Mouse (Mus musculus): ENCODE data around the gene Trim8.

The Trim8 gene

GRCm38 (mm10) chr19:46558009-46558408 lies 56.5 kb downstream of the Trim8 start:
- DNase-seq, result no peak

GRCm38 (mm10) chr19:46558631-46559030 lies 57.1 kb downstream of the Trim8 start:
- no peak for DNase-seq

GRCm38 (mm10) chr19:46562132-46562531 lies 60.6 kb downstream of the Trim8 start:
- no peak for DNase-seq

- DNase-seq, result no peak
Observed at GRCm38 (mm10) chr19:46562581-46563515, 61.3 kb downstream of the Trim8 start.

- DNase-seq, result no peak
Observed at GRCm38 (mm10) chr19:46563603-46564002, 62.1 kb downstream of the Trim8 start.

- no peak for DNase-seq
Observed at GRCm38 (mm10) chr19:46564043-46564462, 62.6 kb downstream of the Trim8 start.
